Mouse (Mus musculus) gastrocnemius, postnatal 14 days (tissue): Measurements from ENCODE around the gene Plxnb1. TPM values are rescaled to one million over a fixed set of nuclear protein-coding genes. Genes with fewer than 3 reads are reported as not detected.

ENCODE experiments used
- DNase-seq: peaks from one replicate; pipeline ENCODE4 v3.0.0; 2021; ENCODE audit warnings: mixed read lengths
- intact Hi-C: fragments of 180-260 bp; cut with DNase I; formaldehyde crosslinking; loops from one replicate; pipeline ENCODE4 v1.15.1; 2025; ENCODE audit warnings: low total_unique reads
- long read RNA-seq, 2 experiments: library from polyadenylated mRNA; stranded (forward); transcript quantifications; one replicate each; pipeline ENCODE4 v2.0.0; 2021
- total RNA-seq, 2 experiments: library from RNA; stranded (reverse); gene quantifications; 2 replicates each; pipeline ENCODE4 v1.2.3; 2021

Gene Plxnb1
- 1 to 10 TPM; 2.1 to 3.8 TPM for total RNA-seq
- long read RNA-seq, experiment 1: 0 reads
- long read RNA-seq, experiment 2, partial matches to known transcripts: 2 of 2 reads
- long read RNA-seq, experiment 2, other reads (novel, unspliced or antisense): 0 of 2 reads

- intact Hi-C loops: no loop called here
- peak; percentile 61 for DNase-seq
These were observed at the start of gene Plxnb1 for GRCm38 (mm10) chr9:109095137-109095982. Gene Plxnb1 (plus strand): TSS chr9:109095389.

DNA sequence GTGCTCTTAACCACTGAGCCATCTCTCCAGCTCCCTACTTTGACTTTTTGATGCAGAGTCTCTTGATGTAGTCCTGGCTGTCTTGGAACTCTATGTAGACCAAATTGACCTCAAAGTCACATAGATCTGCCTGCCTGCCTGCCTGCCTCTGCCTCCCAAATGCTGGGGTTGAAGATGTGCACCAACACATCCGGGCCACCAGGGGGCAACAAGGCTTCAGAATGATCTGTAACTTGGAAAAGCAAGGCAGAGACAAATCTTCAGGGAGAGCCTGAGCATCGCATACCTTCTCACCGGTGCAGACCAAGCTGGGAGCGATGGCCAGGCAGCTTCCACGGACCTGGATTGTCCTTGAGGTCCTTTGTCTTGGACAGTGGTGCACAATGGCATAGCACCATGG, 48.9 kb upstream of the Plxnb1 start:
- intact Hi-C loops: no loop called here
- DNase-seq: peak; percentile 53

DNA sequence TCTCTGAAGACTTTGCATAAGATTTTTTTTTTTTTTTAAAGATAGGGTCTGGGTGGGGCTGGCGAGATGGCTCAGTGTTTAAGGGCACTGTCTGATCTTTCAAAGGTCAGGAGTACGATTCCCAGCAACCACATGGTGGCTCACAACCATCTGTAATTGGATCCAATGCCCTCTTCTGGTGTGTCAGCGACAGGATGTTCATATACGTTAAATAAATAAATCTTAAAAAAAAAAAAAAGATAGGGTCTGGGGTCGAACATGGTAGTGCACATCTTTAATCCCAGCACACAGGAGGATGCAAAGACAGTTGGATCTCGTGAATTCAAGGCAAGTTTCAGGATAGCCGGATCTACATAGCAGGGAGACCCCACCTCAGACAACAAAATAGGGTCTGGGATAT, 45.9 kb upstream of the Plxnb1 start:
- intact Hi-C loops: no loop called here
- no peak for DNase-seq

GRCm38 (mm10) chr9:109049996-109050673, 45.1 kb upstream of the Plxnb1 start:
- no peak for DNase-seq
- intact Hi-C loops: no loop called here

DNA sequence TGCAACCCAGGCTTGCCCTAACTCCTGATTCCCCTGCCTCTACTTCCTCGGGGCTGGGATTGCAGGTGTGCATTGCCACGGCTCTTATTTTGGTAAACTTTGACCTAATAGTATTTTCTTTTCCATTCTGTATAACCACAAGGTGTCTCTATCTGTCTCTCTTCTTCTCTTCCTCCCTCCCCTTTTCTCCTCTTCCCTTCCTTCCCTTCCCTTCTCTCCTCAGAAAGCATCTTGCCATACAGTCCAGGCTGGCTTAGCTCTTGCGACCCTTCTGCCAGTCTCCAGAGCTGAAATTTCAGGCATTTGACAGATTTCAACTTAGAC, 44.6 kb upstream of the Plxnb1 start:
- intact Hi-C loops: no loop called here
- DNase-seq: no peak

DNA sequence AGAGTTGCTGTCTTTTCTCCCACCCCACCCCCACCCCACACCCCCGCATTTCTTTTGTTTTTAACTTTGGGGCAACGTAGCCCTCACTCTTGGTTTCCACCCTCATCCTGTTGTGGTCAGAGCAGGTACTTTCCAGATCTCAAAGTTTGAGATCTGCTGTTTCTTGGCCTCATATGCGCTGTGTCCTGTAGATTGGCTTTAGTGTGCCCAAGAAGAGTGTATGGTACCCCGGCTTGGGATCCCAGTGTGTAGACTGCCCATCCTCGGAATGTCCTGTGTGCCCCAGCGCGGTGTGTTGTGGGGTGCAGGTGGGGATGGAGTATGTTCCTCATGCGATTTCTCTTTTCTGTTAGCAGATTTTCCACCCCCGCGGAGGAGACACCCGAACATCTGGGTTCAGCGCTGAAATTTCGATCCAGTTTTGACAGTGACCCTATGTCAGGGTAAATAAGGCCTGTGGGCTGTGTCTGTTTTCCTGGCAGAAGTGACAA, 44.1 kb upstream of the Plxnb1 start:
- no peak for DNase-seq
- intact Hi-C loops: no loop called here

DNA sequence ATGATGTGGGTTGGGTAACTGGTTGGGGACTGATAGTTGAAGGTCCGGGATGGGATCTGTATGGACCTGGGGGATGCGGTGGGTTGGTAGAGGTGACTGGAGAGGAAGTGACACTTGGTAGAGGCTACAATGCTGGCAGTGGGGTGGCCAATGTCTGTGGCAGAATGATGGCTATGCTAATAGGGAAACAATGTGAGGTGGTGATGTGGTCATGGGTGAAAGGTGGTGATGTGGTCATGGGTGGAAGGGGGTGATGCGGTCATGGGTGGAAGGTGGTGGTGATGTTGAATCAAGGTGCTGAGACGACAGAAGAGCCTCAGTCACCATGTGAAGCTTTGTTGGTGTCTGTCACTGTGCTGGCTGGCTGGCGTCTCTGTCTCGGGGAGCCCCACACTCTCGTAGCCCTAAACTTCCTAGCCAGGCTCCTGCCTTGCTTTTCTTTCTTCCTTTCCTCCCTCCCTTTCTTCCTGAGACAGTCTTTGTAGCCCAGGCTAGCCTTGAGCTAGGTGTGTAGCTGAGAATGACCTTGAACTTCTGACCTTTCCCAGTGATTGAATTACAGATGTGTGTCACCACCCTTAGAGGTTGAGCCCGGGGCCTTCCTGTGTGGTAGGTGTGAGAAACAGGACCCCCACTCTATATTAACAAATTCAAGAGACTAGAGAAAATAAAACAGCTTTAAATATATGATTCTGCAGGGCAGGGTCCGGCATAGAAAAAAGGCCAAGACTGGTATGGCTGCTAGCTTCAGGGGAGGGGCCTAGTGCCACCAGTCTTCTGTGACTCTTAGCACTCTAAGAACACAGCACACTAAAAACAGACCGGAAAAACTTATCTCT, 43.3 kb upstream of the Plxnb1 start:
- intact Hi-C loops: no loop called here
- DNase-seq: no peak

DNA sequence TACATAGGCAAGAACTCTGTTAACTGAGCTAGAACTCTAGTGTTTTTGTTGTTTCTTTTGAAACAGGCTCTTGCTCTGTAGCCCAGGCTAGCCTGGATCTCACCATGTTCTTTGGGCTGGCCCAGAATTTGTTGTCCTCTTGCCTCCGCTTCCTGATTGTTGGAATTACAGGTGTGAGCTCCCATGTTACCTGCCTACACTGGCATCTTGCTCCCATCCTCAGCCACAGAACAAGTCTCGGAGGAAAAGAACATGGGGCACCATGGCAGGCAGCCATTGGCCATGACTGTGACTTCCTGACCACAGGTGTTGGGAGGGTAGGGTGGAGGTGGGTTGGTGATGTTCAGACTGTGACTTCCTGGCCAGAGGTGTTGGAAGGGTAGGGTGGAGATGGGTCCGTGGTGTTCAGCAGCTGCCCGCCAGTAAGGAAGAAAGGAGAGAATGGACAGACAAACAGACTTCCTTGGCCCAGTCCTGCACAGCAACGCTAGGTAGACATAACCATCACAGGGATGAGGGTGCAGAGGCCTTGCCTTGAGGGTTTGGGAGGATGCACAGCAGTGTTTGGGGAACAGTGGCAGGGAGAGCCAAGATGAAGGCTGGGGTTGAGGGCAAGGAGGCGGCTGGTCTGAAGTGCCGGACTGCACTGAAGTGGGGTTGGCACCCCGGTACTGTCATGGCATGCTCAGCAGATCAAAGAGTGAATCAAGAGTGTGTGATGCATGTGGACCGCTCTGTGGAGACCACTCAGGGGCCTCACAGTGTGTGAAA, 42.5 kb upstream of the Plxnb1 start:
- no peak for DNase-seq
- intact Hi-C loops: no loop called here

- DNase-seq: no peak
- intact Hi-C loops: no loop called here
These were observed 41.8 kb upstream of the Plxnb1 start for GRCm38 (mm10) chr9:109053366-109053765.

- intact Hi-C loops: no loop called here
- no peak for DNase-seq
These were observed 41.3 kb upstream of the Plxnb1 start for GRCm38 (mm10) chr9:109053851-109054250.

GRCm38 (mm10) chr9:109054712-109055111, 40.5 kb upstream of the Plxnb1 start:
- intact Hi-C loops: no loop called here

GRCm38 (mm10) chr9:109055271-109056030, 39.7 kb upstream of the Plxnb1 start:
- DNase-seq: no peak

More at GRCm38 (mm10) chr9:109054712-109055111, 40.5 kb upstream of the Plxnb1 start:
- DNase-seq: peak; percentile 59

DNA sequence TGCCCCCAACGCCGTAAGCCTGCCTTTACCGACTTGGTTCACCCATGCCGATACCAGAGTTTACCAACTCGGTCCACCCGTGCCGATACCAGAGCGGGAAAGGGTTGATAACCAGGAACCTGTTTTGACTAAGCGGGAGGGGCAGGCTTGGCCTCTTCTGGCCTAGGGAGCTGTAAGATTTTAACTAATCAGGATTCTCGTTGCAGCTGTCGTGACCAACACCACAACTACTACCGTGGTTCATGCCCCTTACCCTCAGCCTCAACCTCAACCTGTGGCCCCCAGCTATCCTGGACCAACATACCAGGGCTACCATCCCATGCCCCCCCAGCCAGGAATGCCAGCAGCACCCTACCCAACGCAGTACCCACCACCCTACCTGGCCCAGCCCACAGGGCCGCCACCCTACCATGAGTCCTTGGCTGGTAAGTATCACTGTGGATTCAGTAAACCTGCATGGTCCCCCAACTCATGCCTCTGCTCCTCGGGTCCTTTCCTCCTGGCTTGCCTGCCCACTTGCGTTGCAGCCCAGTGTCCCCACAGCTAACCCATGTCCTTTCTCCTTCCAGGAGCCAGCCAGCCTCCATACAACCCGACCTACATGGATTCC, 39.0 kb upstream of the Plxnb1 start:
- no peak for DNase-seq
- intact Hi-C loops: no loop called here

More at GRCm38 (mm10) chr9:109055271-109056030, 39.7 kb upstream of the Plxnb1 start:
- intact Hi-C loops: no loop called here

GRCm38 (mm10) chr9:109056916-109057315, 38.3 kb upstream of the Plxnb1 start:
- no peak for DNase-seq
- intact Hi-C loops: no loop called here

- intact Hi-C loops: no loop called here
- DNase-seq: no peak
These were observed 37.6 kb upstream of the Plxnb1 start for GRCm38 (mm10) chr9:109057543-109057942.

GRCm38 (mm10) chr9:109058006-109058765, 37.0 kb upstream of the Plxnb1 start:
- no peak for DNase-seq
- intact Hi-C loops: loop anchor here (2.0 kb wide), 1 partner anchor 53 kb away; no protein-coding TSS in a partner anchor
